Mouse (Mus musculus): ENCODE data around the gene Apol7c.
"Not testable (repeated sequence)": the region's sequence is repeated elsewhere in the genome, so short reads cannot be mapped to it uniquely, and the experiment has no call there.

GRCm38 (mm10) chr15:77523186-77523843, 9.8 kb downstream of the Apol7c start:
- TF ChIP-seq CTCF, POLR2A (IDR thresholded peaks at IDR 0.05; ENCODE audit: insufficient read depth, low read depth, low read length): not testable (repeated sequence)
